Mouse (Mus musculus) erythroid progenitor cell, adult 5-6 weeks (primary cell): ENCODE results near the gene Cog6. TPM values are rescaled to one million over a fixed set of nuclear protein-coding genes. Genes with fewer than 3 reads are reported as not detected.

Source experiments
- total RNA-seq, 2 experiments: library from RNA; stranded (forward) in 1 of 2; stranded (reverse) in 1 of 2; fragments of 150-400 nt in 1 of 2; fragments of 186-747, 209-891 nt in 1 of 2; gene quantifications; 2 replicates each; pipeline versions ENCODE4 v1.2.3 to v1.2.4; 2015 to 2017; ENCODE audit warnings: low replicate concordance in 2 of 2

Cog6 gene
- total RNA-seq, 2 experiments from 2014 or later, result 5.4 to 10.7 TPM

Other genes with a start within 250 kb of the Cog6 start
- gene Lhfp, start 24.3 kb upstream of the Cog6 start, total RNA-seq (2015; ENCODE audit: low replicate concordance), result 1.1 TPM in 1 of 2 replicates, not detected in the other
- gene Lhfp, start 24.3 kb upstream of the Cog6 start, total RNA-seq (2017; ENCODE audit: low replicate concordance), result 1.4 TPM in 1 of 2 replicates, not detected in the other